ENCODE assay signal across 8 mouse cellular contexts in the genomic region with DNA sequence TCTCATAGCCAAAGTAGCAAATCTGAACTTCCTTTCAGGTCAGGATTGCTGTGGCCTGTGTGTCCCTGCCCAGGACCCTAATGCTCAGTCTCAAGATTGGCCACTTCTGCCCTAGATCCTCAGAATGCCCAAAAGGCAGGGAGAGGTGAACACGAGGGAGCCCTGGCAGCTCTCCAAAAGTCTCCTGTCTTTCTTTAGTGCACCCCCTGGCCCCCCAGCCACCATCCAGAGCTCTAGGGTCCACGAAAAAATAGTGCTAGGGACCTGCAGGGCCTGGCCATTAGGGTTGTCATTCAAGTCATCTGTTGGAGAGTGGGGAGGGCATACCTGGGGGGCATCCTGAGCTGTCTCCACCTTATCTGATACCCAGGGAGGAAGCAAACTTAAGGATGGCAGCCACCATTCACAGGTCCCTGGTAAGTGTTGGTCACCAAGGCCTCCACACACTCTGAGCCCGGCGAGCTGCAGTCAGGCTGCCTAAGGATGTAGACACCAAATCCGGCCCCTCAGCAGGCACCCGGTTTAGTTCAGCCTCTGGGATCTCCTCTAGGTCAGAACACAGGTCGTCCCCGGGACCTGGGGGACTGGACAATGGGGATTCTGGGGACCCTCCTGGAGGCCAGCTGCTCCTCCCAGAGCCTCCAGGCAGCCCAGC. TPM values are rescaled to one million over a fixed set of nuclear protein-coding genes. Genes with fewer than 3 reads are reported as not detected.
DNase-seq lines count a peak whose midpoint lies in the region; ATAC-seq and TF ChIP-seq lines count a peak whose summit lies in the region.

No protein-coding gene starts in this region.

- WGBS in embryonic facial prominence, embryonic 15.5 days: 56% methylated on average over 8 of the region's 8 CpGs
- WGBS in limb, embryonic 10.5 days: 63% methylated on average over 8 of the region's 8 CpGs
- 59% methylated on average over 8 of the region's 8 CpGs for WGBS in neural tube, embryonic 13.5 days

- H3K4me3 ChIP-seq in layer of hippocampus, adult 2 months: peak overlapping the region; percentile 82
- peak overlapping the region; percentile 84 for H3K4me3 ChIP-seq in embryonic facial prominence, embryonic 15.5 days (replicated peaks)
- peak overlapping the region; percentile 68 for H3K4me3 ChIP-seq in limb, embryonic 10.5 days
- peak overlapping the region; percentile 71 for H3K4me3 ChIP-seq in neural tube, embryonic 13.5 days

- H3K27ac ChIP-seq in layer of hippocampus, adult 2 months: peak overlapping the region; percentile 79; the same call in 1 of the 2 replicates
- H3K27ac ChIP-seq in embryonic facial prominence, embryonic 15.5 days (replicated peaks): no peak overlapping the region
- peak overlapping the region; percentile 95 for H3K27ac ChIP-seq in limb, embryonic 10.5 days
- peak overlapping the region; percentile 93; the same call in 1 of the 2 replicates for H3K27ac ChIP-seq in neural tube, embryonic 13.5 days (replicated peaks)

- ATAC-seq in embryonic facial prominence, embryonic 15.5 days (ENCODE audit: insufficient number of reproducible peaks, low FRiP score, low TSS enrichment, low read depth): no peak
- 0 out of 2 replicates have a peak, but pooled peaks have one; percentile 0 for ATAC-seq in neural tube, embryonic 13.5 days (ENCODE audit: low read depth)

- peaks cover 35% of the 10 kb centered on the region for H3K4me1 ChIP-seq in embryonic facial prominence, embryonic 15.5 days
- H3K4me1 ChIP-seq in limb, embryonic 10.5 days: peaks cover 53% of the 10 kb centered on the region
- H3K4me1 ChIP-seq in neural tube, embryonic 13.5 days (replicated peaks): peaks cover 55% of the 10 kb centered on the region

- DNase-seq in layer of hippocampus, adult 2 months (ENCODE audit: low spot score in 2 of 2): no peak
- DNase-seq in layer of hippocampus, postnatal 14 days (ENCODE audit: low spot score in 2 of 2): no peak
- DNase-seq in limb, embryonic 10.5 days (ENCODE audit: low spot score): no peak
- DNase-seq in left cerebral cortex, adult 11 months (ENCODE audit: low spot score): no peak
- no peak for DNase-seq in ovary, adult 18-20 months (ENCODE audit: low spot score)
- no peak for DNase-seq in adrenal gland, adult 2 months

- no peaks in the 10 kb centered on the region for H3K27me3 ChIP-seq in embryonic facial prominence, embryonic 15.5 days
- H3K27me3 ChIP-seq in limb, embryonic 10.5 days (ENCODE audit: low read depth, poor library complexity, severe bottlenecking): peaks cover 10% of the 10 kb centered on the region; the same call in 1 of the 2 replicates
- no peaks in the 10 kb centered on the region for H3K27me3 ChIP-seq in neural tube, embryonic 13.5 days

- no peak for TF ChIP-seq CTCF in layer of hippocampus, adult 2 months (conservative IDR thresholded peaks at IDR 0.05)

- H3K9me3 ChIP-seq in embryonic facial prominence, embryonic 15.5 days (replicated peaks): no peaks in the 10 kb centered on the region
- H3K9me3 ChIP-seq in limb, embryonic 10.5 days (replicated peaks): no peaks in the 10 kb centered on the region
- no peaks in the 10 kb centered on the region for H3K9me3 ChIP-seq in neural tube, embryonic 13.5 days

- H3K9ac ChIP-seq in embryonic facial prominence, embryonic 15.5 days: no peak overlapping the region
- H3K9ac ChIP-seq in neural tube, embryonic 13.5 days: peak overlapping the region; percentile 90

- no peaks in the 10 kb centered on the region for H3K36me3 ChIP-seq in embryonic facial prominence, embryonic 15.5 days
- peaks cover 10% of the 10 kb centered on the region for H3K36me3 ChIP-seq in limb, embryonic 10.5 days
- H3K36me3 ChIP-seq in neural tube, embryonic 13.5 days: 0 out of 2 replicates have a peak, but pooled peaks cover 8% of the 10 kb centered on the region

- peak overlapping the region; percentile 96 for H3K4me2 ChIP-seq in embryonic facial prominence, embryonic 15.5 days (replicated peaks)
- peak overlapping the region; percentile 93 for H3K4me2 ChIP-seq in neural tube, embryonic 13.5 days

RNA-seq across cellular contexts. Expression of gene Hes6, which starts 2.1 kb away (rescaled TPM):
- 10 to 100 TPM; 15.4 to 15.7 TPM for total RNA-seq in layer of hippocampus, adult 2 months (2021)
- total RNA-seq in layer of hippocampus, postnatal 14 days (2021): 10 to 100 TPM; 20.6 to 21.9 TPM
- 144 and 145 TPM in 2 replicates for polyA plus RNA-seq in embryonic facial prominence, embryonic 15.5 days (2015; fragmentation: Nextera tagmentation; extraction: Ambion mirVana)
- 86.2 and 111 TPM in 2 replicates for polyA plus RNA-seq in limb, embryonic 10.5 days (2016; fragmentation: Nextera tagmentation; extraction: Ambion mirVana)
- 146 and 163 TPM in 2 replicates for polyA plus RNA-seq in neural tube, embryonic 13.5 days (2015; fragmentation: Nextera tagmentation; extraction: Ambion mirVana)
- 100 to 1,000 TPM; 190 to 273 TPM for total RNA-seq in adrenal gland, adult 2 months (2021)
- 252 and 309 TPM in 2 replicates for polyA plus RNA-seq in adrenal gland, adult 2 months (2012; rRNA removed)

RNA-seq across cellular contexts. Expression of gene Ilkap, which starts 13.1 kb away (rescaled TPM):
- 10 to 100 TPM; 66.6 to 67.9 TPM for total RNA-seq in layer of hippocampus, adult 2 months (2021)
- 10 to 100 TPM; 63.6 to 63.7 TPM for total RNA-seq in layer of hippocampus, postnatal 14 days (2021)
- polyA plus RNA-seq in embryonic facial prominence, embryonic 15.5 days (2015; fragmentation: Nextera tagmentation; extraction: Ambion mirVana): 148 TPM in 2 replicates
- 185 and 190 TPM in 2 replicates for polyA plus RNA-seq in limb, embryonic 10.5 days (2016; fragmentation: Nextera tagmentation; extraction: Ambion mirVana)
- polyA plus RNA-seq in neural tube, embryonic 13.5 days (2015; fragmentation: Nextera tagmentation; extraction: Ambion mirVana): 138 and 141 TPM in 2 replicates
- total RNA-seq in adrenal gland, adult 2 months (2021): 10 to 100 TPM; 88.8 to 94.7 TPM
- 121 and 122 TPM in 2 replicates for polyA plus RNA-seq in adrenal gland, adult 2 months (2012; rRNA removed)

RNA-seq across cellular contexts. Expression of gene Erfe, which starts 45.5 kb away (rescaled TPM):
- total RNA-seq in layer of hippocampus, adult 2 months (2021): not detected
- under 1 TPM in 1 of 2 experiments, not detected in 1; 0.12 TPM for total RNA-seq in layer of hippocampus, postnatal 14 days (2021)
- 2.2 and 2.4 TPM in 2 replicates for polyA plus RNA-seq in embryonic facial prominence, embryonic 15.5 days (2015; fragmentation: Nextera tagmentation; extraction: Ambion mirVana)
- 1.4 and 1.8 TPM in 2 replicates for polyA plus RNA-seq in limb, embryonic 10.5 days (2016; fragmentation: Nextera tagmentation; extraction: Ambion mirVana)
- polyA plus RNA-seq in neural tube, embryonic 13.5 days (2015; fragmentation: Nextera tagmentation; extraction: Ambion mirVana): 0.26 and 0.47 TPM in 2 replicates
- total RNA-seq in adrenal gland, adult 2 months (2021): 10 to 100 TPM in 1 of 2 experiments, 1 to 10 TPM in 1; 3.7 to 16.4 TPM
- 1.5 and 2.4 TPM in 2 replicates for polyA plus RNA-seq in adrenal gland, adult 2 months (2012; rRNA removed)

RNA-seq across cellular contexts. Expression of gene Per2, which starts 47.4 kb away (rescaled TPM):
- 10 to 100 TPM; 21.2 to 27.5 TPM for total RNA-seq in layer of hippocampus, adult 2 months (2021)
- total RNA-seq in layer of hippocampus, postnatal 14 days (2021): 10 to 100 TPM; 24.2 to 28.6 TPM
- polyA plus RNA-seq in embryonic facial prominence, embryonic 15.5 days (2015; fragmentation: Nextera tagmentation; extraction: Ambion mirVana): 3.6 and 4.4 TPM in 2 replicates
- polyA plus RNA-seq in limb, embryonic 10.5 days (2016; fragmentation: Nextera tagmentation; extraction: Ambion mirVana): 1.8 and 2.4 TPM in 2 replicates
- 3.3 and 4.1 TPM in 2 replicates for polyA plus RNA-seq in neural tube, embryonic 13.5 days (2015; fragmentation: Nextera tagmentation; extraction: Ambion mirVana)
- total RNA-seq in adrenal gland, adult 2 months (2021): 10 to 100 TPM; 22.2 to 68.7 TPM
- 24.7 and 40.0 TPM in 2 replicates for polyA plus RNA-seq in adrenal gland, adult 2 months (2012; rRNA removed)
